Comparison of ENCODE assay signal across 26 mouse cellular contexts in the genomic region with DNA sequence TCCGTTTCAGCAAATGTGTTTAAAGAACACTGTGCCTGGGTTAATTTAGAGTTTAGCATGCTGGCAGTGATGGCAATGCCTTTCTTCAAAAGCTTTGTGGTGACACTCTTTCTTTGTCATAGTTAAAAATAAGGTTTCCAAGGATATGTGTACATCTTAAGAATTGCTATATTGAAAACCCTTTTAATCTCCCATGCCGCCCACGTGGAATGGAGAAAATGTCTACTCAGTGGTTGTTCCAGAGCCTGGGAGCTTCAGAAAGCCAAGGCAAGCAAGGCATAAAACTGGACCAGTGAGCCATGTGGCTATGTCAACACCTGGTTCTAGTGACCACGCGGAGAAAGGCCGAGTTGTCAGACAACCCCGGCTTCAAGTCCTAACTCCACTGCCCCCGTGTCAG. TPM values are rescaled to one million over a fixed set of nuclear protein-coding genes. Genes with fewer than 3 reads are reported as not detected.
A peak's percentile ranks its signal among the peaks of the same experiment; 100 is the strongest.
DNase-seq lines count a peak whose midpoint lies in the region; ATAC-seq lines count a peak whose summit lies in the region.
"Had no signal": no experiment of that assay in that cellular context is flagged by ENCODE, and none has a peak within 500 bp of the region (broad histone marks: within the 10 kb centered on the region; RNA-seq: fewer than 3 reads in every experiment).

No protein-coding gene starts in this region.

- peak; percentile 48 for ATAC-seq in frontal cortex, adult (ENCODE audit: low TSS enrichment)
- ATAC-seq: activated CD4-positive, CD25-positive, alpha-beta regulatory T cell, adult 4 months; CD4-positive, CD25-positive, alpha-beta regulatory T cell, adult 4 months; forebrain, embryonic 14.5 days; forebrain, embryonic 16.5 days; Patski had no signal

- DNase-seq in frontal cortex, postnatal 25 days (ENCODE audit: low spot score in 2 of 2), result no peak
- peak; percentile 53 to 54 for DNase-seq in left cerebral cortex, adult 18-20 months (ENCODE audit: low spot score in 2 of 2)
- DNase-seq in left cerebral cortex, adult 11 months (ENCODE audit: low spot score), result no peak
- peak; percentile 49 for DNase-seq in right cerebral cortex, adult 18-20 months
- no peak for DNase-seq in right cerebral cortex, postnatal 4 days
- peak; percentile 46 for DNase-seq in brain, adult 2 months (ENCODE audit: low read depth, low spot score)
- DNase-seq in heart, adult 11 months, result no peak
- DNase-seq: adrenal gland, adult 8-10 months; adrenal gland, postnatal 14 days; adrenal gland, postnatal 36 days; B cell, adult 2 months; cerebellum, adult 11 months; cerebellum, adult 18-20 months; cerebellum, adult 8-10 months; cerebellum, adult 9-11 months; cerebellum, postnatal 14 days; embryo, embryonic 11 days had no signal

RNA-seq across cellular contexts. Expression of a gene that starts 11.9 kb away (rescaled TPM):
- under 1 TPM; 0.77 to 0.91 TPM for total RNA-seq in left cerebral cortex, adult 18-20 months (2021)
- total RNA-seq: adrenal gland, adult 18-20 months; CH12.LX; G1E had no signal

RNA-seq across cellular contexts. Expression of a gene that starts 52.6 kb away (rescaled TPM):
- 1 to 10 TPM; 2.9 to 3.1 TPM for total RNA-seq in left cerebral cortex, adult 18-20 months (2021)

RNA-seq across cellular contexts. Expression of a gene that starts 59.7 kb away (rescaled TPM):
- total RNA-seq in left cerebral cortex, adult 18-20 months (2021), result 1 to 10 TPM in 1 of 2 experiments, under 1 TPM in 1; 0.89 to 1.1 TPM

Comparison
In these comparisons a context has a peak if more than half of its experiments do, and no peak if none do; other contexts are left out.
1. DNase-seq: peak in left cerebral cortex, adult 18-20 months (2 of 2), right cerebral cortex, adult 18-20 months (single experiment) and brain, adult 2 months (single experiment); none in frontal cortex, postnatal 25 days (0 of 2), left cerebral cortex, adult 11 months (single experiment), right cerebral cortex, postnatal 4 days (single experiment) and heart, adult 11 months (single experiment).